Mouse (Mus musculus) limb, embryonic 10.5 days (tissue): ENCODE data around the gene Samd9l. TPM values are rescaled to one million over a fixed set of nuclear protein-coding genes. Genes with fewer than 3 reads are reported as not detected.
"Not testable (repeated sequence)": the region's sequence is repeated elsewhere in the genome, so short reads cannot be mapped to it uniquely, and the experiment has no call there.

ENCODE experiments used
- DNase-seq: peaks from one replicate; pipeline ENCODE4 v3.0.0-alpha.2; 2017; ENCODE audit warnings: low spot score
- H3K27ac ChIP-seq: fragments of 300-500 bp; sonication (generic); 2 replicates; pipeline ENCODE4 v1.5.1; 2016; ENCODE audit warnings: mild to moderate bottlenecking
- H3K27me3 ChIP-seq: fragments of 300-500 bp; sonication (generic); 2 replicates; pipeline ENCODE4 v1.6.1; 2016; ENCODE audit warnings: low read depth, mild to moderate bottlenecking; ENCODE audit not compliant: poor library complexity, severe bottlenecking
- H3K36me3 ChIP-seq: fragments of 300-500 bp; sonication (generic); 2 replicates; pipeline ENCODE4 v1.6.1; 2016; ENCODE audit warnings: mild to moderate bottlenecking, moderate library complexity
- H3K4me1 ChIP-seq: fragments of 300-500 bp; sonication (generic); 2 replicates; pipeline ENCODE4 v1.6.1; 2016
- H3K4me3 ChIP-seq: fragments of 300-500 bp; sonication (generic); 2 replicates; pipeline ENCODE4 v1.5.1; 2016; ENCODE audit warnings: mild to moderate bottlenecking, moderate library complexity
- H3K9me3 ChIP-seq: fragments of 300-500 bp; sonication (generic); replicated peaks from 2 replicates; pipeline ENCODE4 v1.6.1; 2016; ENCODE audit warnings: mild to moderate bottlenecking
- WGBS: fragments of 180-500 bp; shearing (Covaris S2); methylation state at CpG from one replicate; pipeline ENCODE4 v1.1.7; 2016; 5-methylcytosine and 5-hydroxymethylcytosine counted together
- polyA plus RNA-seq: library from polyadenylated mRNA; unstranded; fragments of >200 nt; fragmentation: Nextera tagmentation; extraction: Ambion mirVana; gene quantifications from 2 replicates; pipeline ENCODE4 v1.2.1, GENCODE M21; 2016

Gene Samd9l
- polyA plus RNA-seq, 1 experiment from 2014 or later = 0.11 TPM

DNA sequence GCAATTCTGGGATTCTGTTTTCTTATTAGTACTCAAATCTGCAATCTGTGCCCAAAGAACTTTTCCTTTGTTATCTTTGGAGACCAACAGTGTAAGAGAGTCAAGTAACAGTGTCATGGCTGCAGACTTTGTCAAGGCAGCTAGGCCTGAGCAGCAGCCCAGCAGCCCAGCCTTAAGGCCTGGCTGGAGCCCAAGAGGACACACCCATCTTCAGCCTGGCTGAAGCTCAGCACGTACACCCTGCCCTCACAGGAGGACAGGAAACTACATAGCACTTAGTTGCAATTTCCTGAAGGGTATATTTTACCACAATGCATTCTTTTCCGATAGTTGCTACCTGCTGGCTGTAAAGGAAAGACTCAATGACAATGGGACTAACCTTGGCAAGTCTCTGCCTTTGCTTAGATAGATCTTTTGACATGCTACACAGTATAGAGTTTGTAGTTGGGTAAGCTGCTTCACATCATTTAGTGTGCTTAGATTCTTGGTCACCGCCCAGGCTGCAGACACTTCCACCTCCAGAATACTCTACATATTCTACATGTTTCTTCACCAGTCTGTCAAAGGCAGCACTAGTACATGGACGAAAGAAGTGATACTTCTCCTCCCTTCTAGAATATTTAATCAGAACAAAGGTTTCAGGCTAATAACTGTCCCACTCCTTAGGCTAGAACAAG lies 15.1 kb downstream of the Samd9l start:
- H3K27ac ChIP-seq, H3K27me3 ChIP-seq, H3K9me3 ChIP-seq, H3K4me1 ChIP-seq, DNase-seq, H3K4me3 ChIP-seq, H3K36me3 ChIP-seq: not testable (repeated sequence)
- 33% methylated on average over 1 of the region's 4 CpGs for WGBS

DNA sequence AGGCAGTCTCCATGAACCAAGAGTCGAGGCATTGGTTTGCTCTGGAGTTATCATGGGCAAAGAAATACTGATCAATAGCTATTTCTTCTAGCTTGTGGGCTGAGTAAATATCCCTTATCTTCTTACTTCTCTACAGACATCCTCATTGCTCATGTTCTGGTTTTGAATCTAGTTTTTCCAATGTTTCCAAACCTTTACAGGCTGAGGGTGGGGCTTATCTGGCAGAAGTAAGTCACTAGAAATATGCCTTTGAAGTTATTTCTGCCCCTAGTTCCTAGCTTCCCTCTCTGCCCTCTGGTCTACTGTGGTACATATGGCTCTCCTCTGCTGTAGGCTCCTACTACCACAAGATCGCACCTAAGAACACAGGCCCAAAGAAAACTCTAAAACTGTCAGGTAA lies 20.2 kb downstream of the Samd9l start:
- no peak for DNase-seq
- Histone ChIP-seq H3K27me3 (no peaks in the 10 kb centered on the region), H3K27ac (no peak overlapping the region), H3K4me1 (no peaks in the 10 kb centered on the region), H3K4me3 (no peak overlapping the region), H3K36me3 (no peaks in the 10 kb centered on the region), H3K9me3 (no peaks in the 10 kb centered on the region)
- 89% methylated on average over 2 of the region's 2 CpGs for WGBS

DNA sequence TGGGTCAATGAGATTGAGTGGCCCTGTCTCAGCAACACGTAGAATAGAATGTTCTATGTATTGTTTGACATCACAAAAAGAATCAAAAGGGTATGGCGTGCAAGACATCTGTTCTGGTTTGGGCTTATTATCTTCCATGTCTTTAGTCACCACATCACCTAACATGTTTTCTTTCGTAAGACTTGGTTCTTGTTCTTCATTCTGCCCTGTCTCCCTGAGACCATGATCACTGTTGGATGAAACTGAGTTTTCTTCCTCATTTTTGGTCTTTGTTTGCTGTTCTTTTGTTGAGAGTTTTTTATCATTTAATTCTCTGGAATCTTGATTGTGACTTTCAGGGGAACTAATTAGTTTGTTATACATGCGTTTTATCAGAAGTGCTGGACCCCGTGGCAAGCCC lies 22.7 kb downstream of the Samd9l start:
- Histone ChIP-seq H3K27me3 (no peaks in the 10 kb centered on the region), H3K9me3 (no peaks in the 10 kb centered on the region), H3K27ac (no peak overlapping the region), H3K4me3 (no peak overlapping the region), H3K36me3 (no peaks in the 10 kb centered on the region), H3K4me1 (no peaks in the 10 kb centered on the region)
- 88% methylated on average over 5 of the region's 5 CpGs for WGBS
- no peak for DNase-seq

DNA sequence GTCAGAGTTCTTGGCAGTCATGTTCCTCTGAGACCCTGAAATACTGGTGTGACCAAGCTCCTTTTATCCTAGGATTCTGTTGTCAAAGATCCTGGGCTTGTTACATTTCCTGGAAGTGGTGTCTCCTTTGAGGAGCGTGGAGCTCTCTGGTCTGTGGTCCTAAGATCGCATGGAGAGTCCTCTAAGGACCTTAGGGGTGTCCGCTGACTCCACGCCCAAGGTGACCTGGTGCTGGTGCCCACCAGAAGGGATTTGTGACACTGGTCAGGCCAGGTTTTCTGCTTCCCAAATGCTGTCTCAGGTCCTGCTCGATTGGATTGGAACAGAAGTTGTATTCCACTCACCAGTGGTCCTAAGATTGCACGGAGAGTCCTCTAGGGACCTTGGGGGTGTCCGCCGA lies 29.8 kb downstream of the Samd9l start:
- WGBS = 85% methylated on average over 8 of the region's 8 CpGs
- H3K27ac ChIP-seq = no peak overlapping the region

DNA sequence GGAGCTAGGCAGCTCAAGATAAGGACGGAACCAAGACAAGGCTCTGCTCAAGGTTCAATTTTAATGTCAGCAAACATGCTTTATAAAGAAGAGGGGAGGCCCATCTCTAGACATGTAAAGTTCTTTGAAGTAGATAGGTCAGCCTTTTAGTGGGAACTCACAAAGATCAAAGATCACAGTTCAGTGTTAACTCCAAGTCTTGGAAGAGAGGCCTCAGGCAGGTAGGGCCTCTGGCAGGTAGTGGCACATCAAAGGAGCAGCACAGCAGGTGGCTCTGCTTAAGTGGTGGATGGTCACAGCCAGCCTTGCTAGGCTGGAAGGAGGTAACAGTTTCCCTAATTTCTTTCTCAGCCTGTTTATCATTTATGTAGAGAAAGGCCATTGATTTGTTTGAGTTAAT lies 33.8 kb downstream of the Samd9l start:
- 71% methylated on average over 1 of the region's 1 CpGs for WGBS
- not testable (repeated sequence) for H3K36me3 ChIP-seq, DNase-seq, H3K27ac ChIP-seq, H3K27me3 ChIP-seq, H3K4me3 ChIP-seq, H3K4me1 ChIP-seq, H3K9me3 ChIP-seq

More for the DNA sequence above, 29.8 kb downstream of the Samd9l start:
- Histone ChIP-seq H3K27me3 (no peaks in the 10 kb centered on the region), H3K36me3 (no peaks in the 10 kb centered on the region), H3K9me3 (no peaks in the 10 kb centered on the region), H3K4me1 (no peaks in the 10 kb centered on the region), H3K4me3 (no peak overlapping the region)
- DNase-seq = no peak

DNA sequence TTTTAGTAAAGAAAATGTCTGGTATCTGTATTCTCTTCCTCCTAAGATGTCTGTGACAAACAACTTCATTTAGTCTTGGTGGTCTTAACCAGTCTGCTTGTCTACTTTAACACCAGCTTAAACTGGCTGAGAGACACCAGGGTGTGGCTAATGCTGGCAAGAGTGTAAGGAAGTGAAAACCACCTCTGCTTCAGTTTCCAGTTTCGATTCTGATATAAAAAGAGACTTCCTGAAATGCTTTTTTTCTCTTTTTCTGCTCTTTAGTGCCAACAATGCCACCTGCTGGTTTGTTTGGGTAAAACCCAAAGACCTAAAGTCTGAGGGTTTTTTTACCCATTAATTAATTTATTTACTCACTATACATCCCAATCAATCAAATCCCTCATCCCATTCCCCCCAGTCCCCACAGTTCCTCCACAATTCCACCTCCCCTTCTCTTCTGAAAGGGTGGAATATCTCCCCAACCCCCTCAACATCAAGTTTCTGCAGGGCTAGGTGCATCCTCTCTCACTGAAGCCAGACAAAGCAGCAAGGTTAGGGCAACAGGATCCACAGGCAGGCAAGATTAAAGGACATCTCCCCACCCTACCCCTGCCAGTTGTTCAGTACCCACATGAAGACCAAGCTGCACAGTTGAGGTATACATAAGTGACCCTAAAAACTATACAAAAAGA lies 53.3 kb downstream of the Samd9l start:
- not testable (repeated sequence) for H3K4me1 ChIP-seq
- WGBS = 36% methylated on average over 1 of the region's 1 CpGs

DNA sequence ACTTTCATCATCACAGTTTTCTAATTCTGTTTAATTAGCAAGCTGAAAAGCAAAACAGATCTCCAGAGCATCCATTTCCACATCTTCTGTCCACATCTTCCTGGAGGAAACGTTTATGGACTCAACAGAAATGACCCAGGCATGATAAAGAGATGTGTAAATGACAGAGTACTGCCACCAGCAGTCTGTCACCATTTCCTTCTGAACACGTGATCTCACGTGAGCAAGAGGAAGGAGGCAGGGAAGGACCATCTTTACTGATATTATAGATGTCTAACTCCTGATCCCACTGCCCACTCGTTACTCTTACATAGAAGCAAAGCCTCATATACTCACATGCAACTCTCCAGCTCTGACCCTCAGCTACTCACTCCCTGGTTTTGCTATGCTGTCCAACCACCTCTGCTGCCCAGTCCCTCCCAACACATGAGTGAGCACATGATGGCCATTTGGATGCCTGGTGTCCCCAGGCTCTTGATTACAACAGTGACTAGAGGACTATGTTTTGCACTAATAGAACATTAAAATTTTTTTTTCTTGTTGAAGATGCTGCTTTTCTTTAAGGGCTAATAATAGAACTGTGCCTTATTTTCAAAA lies 54.2 kb downstream of the Samd9l start:
- H3K27me3 ChIP-seq, H3K4me1 ChIP-seq, H3K36me3 ChIP-seq, H3K27ac ChIP-seq, H3K9me3 ChIP-seq, DNase-seq, H3K4me3 ChIP-seq: not testable (repeated sequence)
- WGBS = 85% methylated on average over 3 of the region's 4 CpGs

More for the DNA sequence above, 53.3 kb downstream of the Samd9l start:
- H3K9me3 ChIP-seq, H3K27ac ChIP-seq, H3K27me3 ChIP-seq, H3K4me3 ChIP-seq, H3K36me3 ChIP-seq: not testable (repeated sequence)
- peak; percentile 32 for DNase-seq

DNA sequence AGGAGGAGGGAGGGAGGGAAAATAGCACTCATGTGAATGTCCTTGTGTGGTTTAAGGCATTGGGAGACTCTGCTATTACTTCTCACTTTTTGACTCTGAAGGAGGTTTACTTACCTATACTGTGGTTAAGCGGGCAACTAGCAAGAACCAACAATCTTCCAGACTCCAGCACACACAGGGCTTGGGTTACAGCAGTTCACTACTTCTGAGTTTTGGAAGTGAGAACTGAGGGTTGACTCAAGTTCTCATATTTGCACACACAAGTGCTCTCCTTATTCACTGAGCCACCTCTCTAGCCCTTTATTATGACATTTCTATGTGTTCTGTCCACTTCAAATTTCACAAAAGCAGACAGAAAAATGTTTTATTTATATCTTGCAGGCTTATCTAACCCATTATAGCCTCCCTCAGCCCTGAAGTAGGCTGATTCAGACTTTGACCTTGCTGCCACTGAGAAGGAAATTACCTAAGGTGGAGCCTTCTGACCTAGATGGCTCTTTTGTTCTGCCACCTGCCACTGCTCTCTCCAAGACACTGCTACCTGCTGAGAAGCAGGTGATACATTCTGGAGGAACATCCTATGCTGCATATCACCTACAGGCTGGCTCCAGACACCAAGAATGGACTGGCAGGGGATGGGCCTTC lies 55.6 kb downstream of the Samd9l start:
- H3K27ac ChIP-seq, H3K36me3 ChIP-seq, H3K4me1 ChIP-seq, H3K4me3 ChIP-seq, DNase-seq, H3K9me3 ChIP-seq, H3K27me3 ChIP-seq: not testable (repeated sequence)
- 89% methylated on average over 1 of the region's 1 CpGs for WGBS

DNA sequence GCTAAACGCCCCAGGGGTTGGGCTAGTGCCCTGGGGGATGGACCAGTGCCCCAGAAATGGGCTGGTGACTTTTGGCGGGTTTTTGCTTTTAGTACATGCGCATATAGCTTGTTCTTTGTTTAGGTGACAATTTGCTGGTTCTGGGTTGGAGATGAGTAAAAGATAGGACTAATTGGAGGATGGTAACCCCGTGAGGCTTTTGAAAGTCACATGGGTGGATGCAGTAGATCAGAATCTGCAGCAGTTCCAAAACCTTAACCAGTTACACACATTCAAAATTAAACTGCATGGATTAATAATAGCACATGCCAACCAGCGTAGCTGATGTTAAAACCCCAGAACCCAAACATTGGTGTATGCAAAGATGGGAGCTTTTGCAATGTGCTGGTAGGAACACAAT lies 57.9 kb downstream of the Samd9l start:
- WGBS = 55% methylated on average over 5 of the region's 5 CpGs
- Histone ChIP-seq H3K36me3 (no peaks in the 10 kb centered on the region), H3K27me3 (no peaks in the 10 kb centered on the region), H3K27ac (no peak overlapping the region), H3K9me3 (no peaks in the 10 kb centered on the region; the same call in 1 of the 2 replicates), H3K4me3 (no peak overlapping the region), H3K4me1 (peaks cover 5% of the 10 kb centered on the region; the same call in 1 of the 2 replicates)
- no peak for DNase-seq

DNA sequence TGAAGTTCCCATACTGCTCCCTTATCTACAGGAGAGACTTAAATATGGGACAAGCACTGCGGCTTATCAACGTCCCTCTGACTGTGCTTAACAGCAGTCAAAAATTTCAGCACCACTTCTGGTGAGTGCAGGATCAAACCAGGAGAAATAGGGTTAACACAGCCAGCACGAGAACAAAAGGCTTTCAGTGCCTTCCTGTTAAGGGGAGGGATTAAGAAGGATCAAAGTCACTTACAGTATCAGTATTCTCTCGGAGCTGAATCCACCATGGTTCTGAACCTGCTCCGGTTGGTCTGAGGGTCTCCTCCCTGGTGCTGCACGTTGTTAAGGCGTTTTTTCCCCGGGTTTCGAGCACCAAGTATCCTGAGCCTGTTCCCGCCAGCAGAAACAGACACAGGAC lies 58.4 kb downstream of the Samd9l start:
- not testable (repeated sequence) for H3K36me3 ChIP-seq, H3K4me3 ChIP-seq, H3K9me3 ChIP-seq, H3K27me3 ChIP-seq, H3K4me1 ChIP-seq, DNase-seq
- 29% methylated on average over 10 of the region's 10 CpGs for WGBS
- peak overlapping the region; percentile 42; the same call in 1 of the 2 replicates for H3K27ac ChIP-seq

DNA sequence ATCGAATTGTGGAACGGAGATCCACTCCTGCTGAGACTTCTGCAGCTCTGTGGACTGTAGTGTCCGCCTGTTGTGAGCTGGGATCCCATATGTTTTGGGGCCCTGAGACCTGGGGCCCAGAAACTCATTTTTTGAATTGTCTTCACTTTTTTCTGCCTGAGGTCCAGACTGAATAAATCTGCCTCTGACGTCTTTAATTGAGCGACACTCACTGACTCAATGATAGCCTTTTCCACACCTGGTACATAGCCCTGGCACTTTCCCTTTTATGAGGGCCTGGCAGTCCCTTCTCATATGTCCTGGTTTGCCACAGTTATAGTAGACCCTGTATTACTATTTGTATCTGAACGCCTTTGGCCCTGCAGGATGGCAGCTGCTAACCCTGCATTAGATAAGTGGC lies 60.2 kb downstream of the Samd9l start:
- DNase-seq, H3K36me3 ChIP-seq, H3K4me3 ChIP-seq, H3K27ac ChIP-seq, H3K27me3 ChIP-seq, H3K9me3 ChIP-seq, H3K4me1 ChIP-seq: not testable (repeated sequence)
- WGBS = 55% methylated on average over 6 of the region's 6 CpGs
